Mouse (Mus musculus) yolk sac, embryonic 10.5 days (tissue): ENCODE measurements around the gene Egfl7.
A peak's percentile ranks its signal among the peaks of the same experiment; 100 is the strongest.

Experiments
- DNase-seq: peaks from one replicate; pipeline ENCODE4 v3.0.0-alpha.2; 2017; ENCODE audit warnings: low spot score

The Egfl7 gene

DNA sequence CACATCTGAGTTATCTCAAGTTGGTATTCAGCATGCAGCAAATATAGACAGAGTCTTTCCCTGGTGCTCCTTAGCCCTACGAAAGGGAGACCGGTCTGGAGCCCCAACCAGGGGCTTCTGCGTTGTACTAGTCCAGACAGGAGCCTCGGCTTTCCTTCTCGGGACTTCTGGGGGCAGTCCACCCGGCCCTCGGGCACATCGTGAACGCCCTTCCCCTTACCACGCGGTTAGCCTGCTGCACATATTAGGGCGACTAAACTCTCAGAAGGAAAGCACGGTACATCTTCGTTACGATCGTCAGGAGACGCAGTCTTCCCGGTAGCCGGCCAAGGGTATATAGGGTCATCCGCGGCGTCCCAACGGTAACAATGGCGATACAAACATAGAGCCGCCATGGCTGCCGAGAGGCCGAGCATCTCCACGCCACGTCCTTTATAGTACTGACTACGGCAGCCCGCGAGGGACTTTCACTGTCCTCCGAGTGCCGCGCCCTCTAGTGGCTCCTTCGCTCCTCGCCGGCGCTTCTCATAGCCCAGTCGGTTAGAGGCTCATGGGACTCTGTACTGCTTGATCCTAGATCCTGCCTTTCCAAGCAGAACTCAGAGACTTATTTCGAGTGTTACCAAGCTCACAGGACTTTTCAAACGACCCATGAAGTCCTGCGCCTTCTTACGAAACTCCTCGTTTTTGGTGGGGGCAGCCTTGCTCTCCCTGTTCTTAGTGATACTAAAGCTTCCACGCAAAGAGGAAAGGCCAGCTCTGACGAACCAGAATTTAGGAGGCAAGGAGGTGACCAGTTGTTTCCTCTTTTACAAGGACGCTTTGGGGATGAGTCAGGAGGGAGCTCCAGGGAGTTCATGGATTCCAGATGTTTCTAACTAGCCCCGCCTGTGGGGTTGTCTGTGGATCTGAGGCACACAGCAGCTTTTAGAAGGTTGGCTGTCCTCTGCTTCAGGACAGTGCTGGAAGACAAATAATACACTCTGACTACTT is 60.3 kb downstream of the Egfl7 start:
- DNase-seq, result peak; percentile 93

DNA sequence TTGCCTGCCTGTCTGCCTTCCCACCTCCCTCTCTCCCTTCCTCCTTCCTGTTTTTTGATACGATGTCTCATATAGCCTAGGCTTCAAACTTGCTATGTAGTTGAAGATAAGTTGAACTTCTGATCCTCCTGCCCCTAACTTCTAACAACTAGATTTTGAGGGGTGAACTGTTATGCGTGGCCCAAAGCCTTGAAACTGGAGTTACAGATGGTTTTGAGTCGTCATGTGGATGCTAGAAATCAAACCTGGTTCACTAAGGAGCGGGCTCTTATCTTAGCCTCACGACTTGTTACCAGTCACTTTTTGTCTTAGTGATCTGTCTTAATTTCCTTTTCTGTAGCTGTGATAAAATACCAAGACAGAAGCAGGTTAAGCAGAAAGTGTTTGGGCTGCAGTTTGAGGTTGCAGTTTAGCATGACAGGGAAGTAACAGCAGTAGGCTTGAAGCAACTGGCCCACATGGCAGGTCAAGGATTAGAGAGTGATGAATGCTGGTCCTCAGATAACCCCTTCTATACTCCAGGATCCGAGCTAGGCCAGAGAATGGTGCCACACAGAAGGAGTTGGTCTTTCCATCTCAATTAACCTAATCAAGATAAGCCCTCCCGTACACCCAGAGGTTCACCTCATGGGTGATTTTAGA is 61.3 kb downstream of the Egfl7 start:
- no peak for DNase-seq
